Mouse (Mus musculus) bone marrow macrophage, adult 2 months (primary cell): ENCODE results near the gene Rph3a. TPM values are rescaled to one million over a fixed set of nuclear protein-coding genes. Genes with fewer than 3 reads are reported as not detected.

Experiments used
- H3K27ac ChIP-seq: 2 replicates; pipeline ENCODE4 v1.5.1; 2012; ENCODE audit warnings: low read depth, low read length; ENCODE audit not compliant: insufficient read depth
- H3K4me1 ChIP-seq: 2 replicates; pipeline ENCODE4 v1.6.1; 2012; ENCODE audit warnings: low read length; ENCODE audit not compliant: control insufficient read depth, insufficient read depth
- H3K4me3 ChIP-seq: 2 replicates; pipeline ENCODE4 v1.5.1; 2012; ENCODE audit warnings: mild to moderate bottlenecking, low read length, moderate library complexity; ENCODE audit not compliant: insufficient read depth
- CTCF ChIP-seq: IDR thresholded peaks from 2 replicates; pipeline ENCODE4 v1.5.1; 2012; ENCODE audit warnings: low read depth, mild to moderate bottlenecking, low read length, moderate library complexity
- POLR2A ChIP-seq: IDR thresholded peaks from 2 replicates; pipeline ENCODE4 v1.6.1; 2012; ENCODE audit warnings: mild to moderate bottlenecking, low read depth, low read length, borderline replicate concordance
- polyA plus RNA-seq: library from polyadenylated mRNA; stranded (reverse); fragments of >200 nt; gene quantifications from 2 replicates; pipeline ENCODE4 v1.2.4, GENCODE M21; 2012; ENCODE audit not compliant: missing spikeins, insufficient read depth, insufficient read length

The Rph3a gene
- polyA plus RNA-seq, result not detected in 2 replicates

DNA sequence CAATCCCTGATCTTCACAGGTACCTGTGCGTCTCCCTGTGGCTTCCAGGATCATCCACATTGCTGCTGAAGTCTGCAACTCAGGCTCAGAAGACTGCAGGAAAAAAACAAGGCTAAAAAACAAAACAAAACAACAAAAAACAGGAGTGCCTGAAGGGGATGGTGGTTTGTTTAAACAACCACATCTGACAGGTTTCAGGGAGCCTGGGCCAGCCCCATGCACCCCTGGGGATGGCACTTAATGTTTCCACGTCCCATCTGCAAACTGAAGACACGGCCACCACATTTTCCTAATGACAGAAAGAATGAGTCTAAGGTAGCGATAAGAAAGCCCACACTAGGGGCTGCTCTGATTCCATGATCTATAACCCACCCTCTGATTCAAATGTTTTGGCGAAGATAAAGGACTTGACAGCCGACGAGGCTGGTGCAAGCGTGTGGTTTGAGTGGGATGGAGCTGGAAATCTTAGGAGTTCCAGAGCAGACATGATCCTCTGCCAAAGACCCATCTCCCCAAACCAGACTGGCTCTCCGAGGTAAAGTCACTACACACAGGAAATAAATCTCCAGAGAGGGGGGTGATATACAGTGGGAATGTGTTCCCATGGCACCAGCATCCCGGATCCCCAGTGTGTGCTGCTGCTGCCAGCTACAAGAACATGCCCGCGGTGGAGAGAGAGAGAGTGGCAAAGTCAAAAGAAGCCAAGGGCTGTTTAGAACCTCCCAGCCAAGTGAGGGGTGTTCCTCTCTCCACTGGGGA lies at the start of gene Rph3a:
TSS of gene Rph3a (minus strand) at position 282 of the 759 bp plus-strand sequence.
- H3K27ac ChIP-seq, result no peak within 1 kb of the TSS
- H3K4me1 ChIP-seq, result no peaks in the 10 kb centered on the region
- TF ChIP-seq CTCF (no peak), POLR2A (no peak)
- no peak within 1 kb of the TSS for H3K4me3 ChIP-seq

DNA sequence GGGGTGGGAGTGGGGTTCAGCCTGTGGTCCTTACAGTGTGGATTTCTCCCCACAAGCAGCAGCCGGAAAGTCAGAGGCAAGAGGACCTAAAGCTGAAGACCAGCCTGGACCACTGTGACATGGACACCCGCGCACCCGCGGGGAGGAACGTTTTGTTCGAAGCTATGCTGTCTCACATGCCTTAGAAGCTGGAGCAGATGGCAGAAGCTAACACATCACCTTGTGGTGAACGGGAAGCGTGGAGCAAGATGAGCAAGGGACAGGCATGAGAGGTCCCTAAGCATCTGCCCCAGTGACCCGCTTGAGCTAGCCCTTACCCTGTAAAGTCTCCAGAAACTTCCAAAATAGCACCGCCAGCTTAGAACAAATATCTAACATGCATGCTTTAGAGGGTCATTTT lies 48.4 kb upstream of the Rph3a start:
- no peak for TF ChIP-seq POLR2A
- TF ChIP-seq CTCF, result no peak
- no peak overlapping the region for H3K4me3 ChIP-seq
- H3K27ac ChIP-seq, result no peak overlapping the region
- H3K4me1 ChIP-seq, result no peaks in the 10 kb centered on the region

DNA sequence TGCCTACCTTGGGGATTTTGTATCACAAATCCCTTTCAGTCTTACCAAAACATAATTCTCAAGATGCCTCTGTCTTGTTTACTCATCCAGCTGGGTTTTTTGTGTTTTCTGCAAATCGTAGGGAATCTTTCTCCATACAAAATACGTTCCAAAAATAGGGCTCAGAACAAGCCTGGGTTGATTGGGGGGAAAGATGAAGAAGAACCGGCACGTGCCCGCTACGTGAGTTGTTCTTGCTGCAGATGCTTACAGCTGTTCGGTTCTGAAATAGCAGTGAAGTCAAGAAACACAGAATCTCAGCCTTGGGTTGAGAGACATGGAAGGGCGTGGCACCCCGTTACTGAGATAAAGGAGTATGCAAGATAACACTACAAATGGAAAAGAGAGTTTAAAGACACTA lies 44.0 kb upstream of the Rph3a start:
- TF ChIP-seq POLR2A, result no peak
- no peak for TF ChIP-seq CTCF
- Histone ChIP-seq H3K4me3 (no peak overlapping the region), H3K4me1 (no peaks in the 10 kb centered on the region), H3K27ac (no peak overlapping the region)

DNA sequence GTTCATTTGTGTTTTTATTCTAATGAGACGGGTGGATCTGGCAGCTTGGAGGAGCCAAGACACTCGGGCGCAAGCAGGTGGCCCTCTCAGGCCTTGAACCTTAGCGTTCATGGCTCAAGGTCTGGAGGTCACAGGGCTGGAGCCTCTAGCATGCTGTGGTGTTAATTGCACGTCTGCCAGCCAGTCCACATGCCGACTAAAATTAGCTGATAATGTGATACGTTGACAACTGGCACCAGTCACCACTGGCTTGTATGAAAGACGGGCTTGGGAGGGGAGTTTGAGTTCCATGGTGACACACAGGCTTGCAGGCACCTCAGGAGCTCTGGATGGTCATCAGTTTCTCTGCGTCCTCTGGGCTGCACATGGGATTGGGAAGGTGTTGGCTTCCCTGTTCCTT lies 31.9 kb upstream of the Rph3a start:
- H3K4me3 ChIP-seq, result no peak overlapping the region
- TF ChIP-seq CTCF, result no peak
- TF ChIP-seq POLR2A, result no peak
- no peaks in the 10 kb centered on the region for H3K4me1 ChIP-seq
- no peak overlapping the region for H3K27ac ChIP-seq

GRCm38 (mm10) chr5:121039465-121039864 lies 29.6 kb upstream of the Rph3a start:
- no peak overlapping the region for H3K27ac ChIP-seq
- H3K4me1 ChIP-seq, result no peaks in the 10 kb centered on the region
- H3K4me3 ChIP-seq, result no peak overlapping the region
- TF ChIP-seq POLR2A (no peak), CTCF (no peak)

DNA sequence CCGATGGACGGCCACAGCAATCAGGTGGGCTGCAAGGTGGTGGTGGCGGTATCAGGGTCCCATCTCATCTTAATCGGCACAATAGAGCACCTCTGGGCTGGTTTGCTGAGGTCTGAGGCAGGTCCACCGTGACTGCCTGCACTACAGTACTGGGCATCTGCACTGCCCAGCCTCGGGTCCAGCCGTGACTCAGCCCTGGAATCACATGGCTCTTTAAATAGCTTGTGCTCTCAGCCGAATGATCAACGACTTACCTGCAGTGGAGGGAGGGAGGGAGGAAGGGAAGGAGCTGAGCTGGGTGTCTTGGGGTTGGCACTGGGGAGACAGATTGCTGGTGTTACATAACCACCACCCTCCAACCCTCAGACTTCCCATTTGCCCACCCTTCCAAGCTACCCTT lies 20.3 kb upstream of the Rph3a start:
- Histone ChIP-seq H3K4me1 (no peaks in the 10 kb centered on the region), H3K27ac (no peak overlapping the region), H3K4me3 (no peak overlapping the region)
- TF ChIP-seq POLR2A (no peak), CTCF (no peak)

DNA sequence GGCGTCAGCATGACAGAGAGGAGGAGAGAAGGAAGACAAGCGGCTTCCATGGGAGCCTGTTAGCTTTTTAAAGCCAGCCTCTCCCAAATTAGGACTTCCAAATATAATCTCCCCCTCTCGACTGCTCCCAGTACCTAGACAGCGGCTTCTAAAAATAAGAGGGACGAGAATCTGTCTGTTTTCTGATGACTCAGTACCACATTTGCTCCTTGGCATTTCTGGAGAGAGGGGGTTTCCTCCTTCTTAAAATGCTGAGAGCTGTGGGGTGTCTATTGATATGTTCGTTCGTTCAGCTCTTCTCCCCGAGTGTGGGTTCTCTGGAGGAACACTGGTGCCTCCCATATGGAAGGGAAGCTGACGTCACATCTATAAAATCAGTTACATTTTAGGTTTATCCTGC lies 9.6 kb upstream of the Rph3a start:
- Histone ChIP-seq H3K27ac (no peak overlapping the region), H3K4me3 (no peak overlapping the region), H3K4me1 (no peaks in the 10 kb centered on the region)
- no peak for TF ChIP-seq CTCF
- TF ChIP-seq POLR2A, result no peak

- no peak for TF ChIP-seq CTCF
- TF ChIP-seq POLR2A, result no peak
- H3K4me3 ChIP-seq, result no peak overlapping the region
- H3K4me1 ChIP-seq, result no peaks in the 10 kb centered on the region
These were observed 7.8 kb upstream of the Rph3a start for GRCm38 (mm10) chr5:121017699-121018098.

DNA sequence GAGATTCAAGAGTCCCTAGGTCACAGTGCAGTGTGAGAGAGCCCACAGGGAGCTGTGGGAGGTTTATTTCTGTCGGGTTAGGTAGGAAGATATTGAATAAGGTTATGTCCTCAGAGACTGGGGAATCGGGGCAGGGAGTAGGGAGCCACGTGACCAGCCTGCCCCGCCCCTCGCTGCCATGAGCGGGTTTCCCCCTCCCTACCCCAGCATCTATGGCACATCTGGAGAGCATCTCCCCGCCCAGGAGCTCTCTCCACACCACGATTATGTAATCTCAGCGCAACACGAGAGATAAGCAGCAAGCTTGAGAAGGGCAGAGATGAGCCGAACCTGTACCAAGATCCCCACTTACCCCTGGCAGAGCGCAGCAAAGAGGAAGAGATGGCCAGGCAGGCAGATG lies 6.5 kb upstream of the Rph3a start:
- no peaks in the 10 kb centered on the region for H3K4me1 ChIP-seq
- no peak overlapping the region for H3K27ac ChIP-seq
- TF ChIP-seq CTCF (no peak), POLR2A (no peak)
- H3K4me3 ChIP-seq, result no peak overlapping the region

More at GRCm38 (mm10) chr5:121017699-121018098, 7.8 kb upstream of the Rph3a start:
- H3K27ac ChIP-seq, result no peak overlapping the region

DNA sequence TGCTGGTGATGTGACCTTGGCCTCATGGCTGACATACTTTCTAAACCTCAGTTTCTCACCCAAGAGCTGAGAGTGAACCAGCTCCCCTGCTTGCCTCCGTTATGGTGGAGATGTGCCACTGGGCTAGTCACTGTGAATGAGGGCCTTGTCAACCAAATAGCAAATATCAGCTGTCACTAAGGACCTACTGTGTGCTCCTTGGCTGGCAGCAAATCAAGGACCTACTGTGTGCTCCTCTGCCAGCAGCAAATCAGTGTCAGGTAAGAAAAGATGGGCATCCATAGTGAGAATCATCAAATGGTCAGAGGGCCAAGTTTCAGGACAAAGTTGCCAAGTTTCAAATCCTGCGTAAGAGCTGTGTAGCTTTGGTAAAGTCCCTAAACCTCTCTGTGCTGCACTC lies 4.6 kb upstream of the Rph3a start:
- TF ChIP-seq POLR2A (no peak), CTCF (no peak)
- Histone ChIP-seq H3K27ac (no peak overlapping the region), H3K4me1 (no peaks in the 10 kb centered on the region), H3K4me3 (no peak overlapping the region)

- Histone ChIP-seq H3K27ac (no peak overlapping the region), H3K4me1 (no peaks in the 10 kb centered on the region), H3K4me3 (no peak overlapping the region)
- TF ChIP-seq POLR2A (no peak), CTCF (no peak)
These were observed 2.1 kb upstream of the Rph3a start for GRCm38 (mm10) chr5:121011962-121012361.
